Mouse (Mus musculus) brown adipose tissue, adult 24 weeks (tissue): ENCODE results near the gene Med12l. TPM values are rescaled to one million over a fixed set of nuclear protein-coding genes. Genes with fewer than 3 reads are reported as not detected.

ENCODE experiments used
- H3K27ac ChIP-seq: fragments of 200-500 bp; replicated peaks from 2 replicates; pipeline ENCODE4 v1.5.1; 2012; ENCODE audit warnings: low read depth, mild to moderate bottlenecking, low read length
- H3K4me1 ChIP-seq: fragments of 200-500 bp; 2 replicates; pipeline ENCODE4 v1.6.1; 2012; ENCODE audit warnings: low read length, mixed read lengths; ENCODE audit not compliant: control insufficient read depth, insufficient read depth, insufficient read length
- H3K4me3 ChIP-seq: fragments of 200-500 bp; 2 replicates; pipeline ENCODE4 v1.5.1; 2012; ENCODE audit warnings: low read depth, mild to moderate bottlenecking, low read length, moderate library complexity; ENCODE audit not compliant: insufficient read depth
- polyA plus RNA-seq: library from polyadenylated mRNA; stranded (reverse); fragments of >200 nt; gene quantifications from 2 replicates; pipeline ENCODE4 v1.2.4, GENCODE M21; 2012; ENCODE audit not compliant: missing spikeins, insufficient read depth, insufficient read length

The Med12l gene
- polyA plus RNA-seq, 1 experiment = 3.7 TPM

GRCm38 (mm10) chr3:59167417-59168054, 161.9 kb downstream of the Med12l start:
- H3K27ac ChIP-seq = no peak overlapping the region
- no peaks in the 10 kb centered on the region for H3K4me1 ChIP-seq
- H3K4me3 ChIP-seq = no peak overlapping the region

GRCm38 (mm10) chr3:59168476-59168875, 162.9 kb downstream of the Med12l start:
- Histone ChIP-seq H3K27ac (no peak overlapping the region), H3K4me1 (no peaks in the 10 kb centered on the region), H3K4me3 (no peak overlapping the region)

- H3K27ac ChIP-seq = no peak overlapping the region
- H3K4me3 ChIP-seq = no peak overlapping the region
- H3K4me1 ChIP-seq = no peaks in the 10 kb centered on the region
Observed at GRCm38 (mm10) chr3:59169215-59169614, 163.6 kb downstream of the Med12l start.

GRCm38 (mm10) chr3:59169921-59170627, 164.4 kb downstream of the Med12l start:
- Histone ChIP-seq H3K4me1 (no peaks in the 10 kb centered on the region), H3K27ac (no peak overlapping the region), H3K4me3 (no peak overlapping the region)

- H3K4me3 ChIP-seq = no peak overlapping the region
- no peaks in the 10 kb centered on the region for H3K4me1 ChIP-seq
- H3K27ac ChIP-seq = no peak overlapping the region
Observed at GRCm38 (mm10) chr3:59174426-59175154, 169.0 kb downstream of the Med12l start.

- no peaks in the 10 kb centered on the region for H3K4me1 ChIP-seq
- H3K4me3 ChIP-seq = no peak overlapping the region
Observed at GRCm38 (mm10) chr3:59175234-59175633, 169.6 kb downstream of the Med12l start.

GRCm38 (mm10) chr3:59176871-59177270, 171.2 kb downstream of the Med12l start:
- no peak overlapping the region for H3K4me3 ChIP-seq
- H3K27ac ChIP-seq = no peak overlapping the region
- no peaks in the 10 kb centered on the region for H3K4me1 ChIP-seq

More at GRCm38 (mm10) chr3:59175234-59175633, 169.6 kb downstream of the Med12l start:
- H3K27ac ChIP-seq = no peak overlapping the region

GRCm38 (mm10) chr3:59181134-59181533, 175.5 kb downstream of the Med12l start:
- Histone ChIP-seq H3K4me3 (no peak overlapping the region), H3K4me1 (no peaks in the 10 kb centered on the region), H3K27ac (no peak overlapping the region)

- Histone ChIP-seq H3K4me3 (no peak overlapping the region), H3K27ac (no peak overlapping the region)
Observed at GRCm38 (mm10) chr3:59182129-59182528, 176.5 kb downstream of the Med12l start.

GRCm38 (mm10) chr3:59185662-59186061, 180.0 kb downstream of the Med12l start:
- Histone ChIP-seq H3K4me1 (no peaks in the 10 kb centered on the region), H3K4me3 (no peak overlapping the region), H3K27ac (no peak overlapping the region)

More at GRCm38 (mm10) chr3:59182129-59182528, 176.5 kb downstream of the Med12l start:
- H3K4me1 ChIP-seq = no peaks in the 10 kb centered on the region

GRCm38 (mm10) chr3:59187336-59187735, 181.7 kb downstream of the Med12l start:
- no peak overlapping the region for H3K27ac ChIP-seq
- no peaks in the 10 kb centered on the region for H3K4me1 ChIP-seq
- H3K4me3 ChIP-seq = no peak overlapping the region

GRCm38 (mm10) chr3:59191674-59192073, 186.0 kb downstream of the Med12l start:
- no peak overlapping the region for H3K27ac ChIP-seq
- H3K4me3 ChIP-seq = no peak overlapping the region
- no peaks in the 10 kb centered on the region for H3K4me1 ChIP-seq

GRCm38 (mm10) chr3:59194099-59194498, 188.5 kb downstream of the Med12l start:
- Histone ChIP-seq H3K4me3 (no peak overlapping the region), H3K27ac (no peak overlapping the region), H3K4me1 (no peaks in the 10 kb centered on the region)

- Histone ChIP-seq H3K27ac (no peak within 1 kb of the TSS), H3K4me3 (no peak within 1 kb of the TSS), H3K4me1 (no peaks in the 10 kb centered on the region)
Observed at GRCm38 (mm10) chr3:59194938-59195337, 189.3 kb downstream of the Med12l start, which contains the start of gene Gpr87. TSS of gene Gpr87 (minus strand) at chr3:59195104.

GRCm38 (mm10) chr3:59197329-59197948, 191.8 kb downstream of the Med12l start:
- Histone ChIP-seq H3K27ac (no peak overlapping the region), H3K4me3 (no peak overlapping the region), H3K4me1 (no peaks in the 10 kb centered on the region)
